Mouse (Mus musculus) brain, embryonic 14.5 days (tissue): ENCODE measurements around the gene Jag1.

Source experiments
- CTCF ChIP-seq: fragments of 200-500 bp; IDR thresholded peaks from 2 replicates; pipeline ENCODE4 v1.5.1; 2012; ENCODE audit warnings: inconsistent platforms, mild to moderate bottlenecking, moderate library complexity, borderline replicate concordance; ENCODE audit not compliant: insufficient read depth, insufficient read length; ENCODE audit errors: extremely low read depth
- POLR2A ChIP-seq: fragments of 200-500 bp; IDR thresholded peaks from 2 replicates; pipeline ENCODE4 v1.6.1; 2012; ENCODE audit warnings: mild to moderate bottlenecking, inconsistent platforms, borderline replicate concordance; ENCODE audit not compliant: poor library complexity, insufficient read depth, insufficient read length, severe bottlenecking; ENCODE audit errors: extremely low read depth

DNA sequence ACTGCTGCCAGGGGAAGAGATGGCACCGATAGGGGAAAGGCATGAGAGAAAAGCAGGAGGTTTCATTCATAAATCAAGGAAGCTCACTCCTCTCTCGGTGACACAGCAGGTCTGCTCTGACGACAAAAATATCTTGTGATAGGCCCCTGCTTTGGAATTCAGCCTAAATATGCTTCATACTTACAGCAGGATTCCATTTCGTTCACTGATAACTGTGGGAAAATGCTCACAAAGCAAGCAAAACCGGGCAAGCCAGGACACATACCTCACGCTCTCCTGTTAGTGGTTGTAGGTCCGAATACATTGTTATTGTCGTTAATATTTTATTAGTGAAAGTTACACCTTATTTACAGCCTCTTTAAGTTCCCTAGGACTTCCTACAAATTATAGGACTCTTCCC is 8.5 kb downstream of the Jag1 start:
- TF ChIP-seq POLR2A (no peak), CTCF (no peak)
